Mouse (Mus musculus) MEL (cell line): ENCODE data around the gene Olfr591.

Experiments used
- CTCF ChIP-seq, 3 experiments: IDR thresholded peaks in 2 of 3; conservative IDR thresholded peaks in 1 of 3; 2 replicates each; pipeline ENCODE4 v1.5.1; 2011 to 2012; ENCODE audit warnings: low read length in 3 of 3, low read depth in 2 of 3, mild to moderate bottlenecking in 2 of 3, improper control_type of control experiment in 1 of 3, inconsistent platforms in 1 of 3, mixed read lengths in 1 of 3, moderate library complexity in 1 of 3; ENCODE audit not compliant: control insufficient read depth in 1 of 3, insufficient read depth in 1 of 3, poor library complexity in 1 of 3, severe bottlenecking in 1 of 3
- EP300 ChIP-seq, 2 experiments: IDR thresholded peaks; 2 replicates each; pipeline ENCODE4 v1.6.1; 2011; ENCODE audit warnings: improper control_type of control experiment in 2 of 2, low read length in 2 of 2, low read depth in 1 of 2, mild to moderate bottlenecking in 1 of 2
- POLR2A ChIP-seq, 2 experiments: IDR thresholded peaks; 2 replicates each; pipeline ENCODE4 v1.6.1; 2011 to 2012; ENCODE audit warnings: low read length in 2 of 2, mild to moderate bottlenecking in 2 of 2, control low read depth in 1 of 2, improper control_type of control experiment in 1 of 2, low read depth in 1 of 2, moderate library complexity in 1 of 2; ENCODE audit not compliant: control insufficient read depth in 1 of 2, insufficient read depth in 1 of 2, poor library complexity in 1 of 2
- SIN3A ChIP-seq: IDR thresholded peaks from 2 replicates; pipeline ENCODE4 v1.6.1; 2012; ENCODE audit warnings: low read length, improper control_type of control experiment, inconsistent platforms

DNA sequence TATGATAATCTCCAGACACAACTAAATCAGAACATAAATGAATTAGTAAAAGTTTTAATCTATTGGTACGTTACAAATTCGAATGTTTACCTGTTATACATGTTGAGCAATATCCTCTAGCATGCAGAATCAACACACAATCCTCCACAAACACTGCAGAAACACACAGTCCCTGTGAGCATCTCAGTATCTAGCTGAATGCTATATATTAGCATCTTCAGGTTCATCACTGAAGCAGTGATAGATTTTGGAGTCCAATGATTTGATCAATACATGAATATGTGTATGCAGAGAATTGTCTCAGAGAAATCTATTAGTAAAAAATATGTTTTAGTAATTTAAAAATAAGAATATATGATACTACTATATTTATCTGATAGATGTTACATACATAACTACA lies 21.9 kb downstream of the Olfr591 start, which contains the start of gene Olfr589:
- TF ChIP-seq CTCF (IDR thresholded peaks at IDR 0.05 in 2 of 3, conservative IDR thresholded peaks at IDR 0.05 in 1 of 3; ENCODE audit: control insufficient read depth in 1 of 3, insufficient read depth in 1 of 3, low read depth in 2 of 3, low read length in 3 of 3, poor library complexity in 1 of 3, severe bottlenecking in 1 of 3) (no peak), POLR2A (IDR thresholded peaks at IDR 0.05; ENCODE audit: control insufficient read depth in 1 of 2, insufficient read depth in 1 of 2, low read depth in 1 of 2, low read length in 2 of 2, poor library complexity in 1 of 2) (no peak), EP300 (IDR thresholded peaks at IDR 0.05; ENCODE audit: low read depth in 1 of 2, low read length in 2 of 2) (no peak), SIN3A (no peak)
